Mouse (Mus musculus) adrenal gland, postnatal 10 days (tissue): Measurements from ENCODE around the gene Cadps2. TPM values are rescaled to one million over a fixed set of nuclear protein-coding genes. Genes with fewer than 3 reads are reported as not detected.

Source experiments
- DNase-seq: peaks from one replicate; pipeline ENCODE4 v3.0.0; 2021; ENCODE audit warnings: mixed read lengths
- total RNA-seq, 2 experiments: library from RNA; stranded (reverse); gene quantifications; 2 replicates each; pipeline ENCODE4 v1.2.3; 2021

Cadps2 gene
- total RNA-seq, 2 experiments from 2014 or later = 3.5 to 4.8 TPM

GRCm38 (mm10) chr6:23250288-23250955 is 588.8 kb downstream of the Cadps2 start:
- no peak for DNase-seq

- no peak for DNase-seq
These were observed 589.5 kb downstream of the Cadps2 start for GRCm38 (mm10) chr6:23249616-23250287.

GRCm38 (mm10) chr6:23249053-23249401 is 590.2 kb downstream of the Cadps2 start:
- no peak for DNase-seq

- no peak for DNase-seq
These were observed 590.7 kb downstream of the Cadps2 start, which contains the start of gene Fezf1 for GRCm38 (mm10) chr6:23248313-23249052. Fezf1 (minus strand) TSS chr6:23248362.

GRCm38 (mm10) chr6:23247512-23248312 is 591.5 kb downstream of the Cadps2 start:
- no peak for DNase-seq

GRCm38 (mm10) chr6:23246790-23247511 is 592.3 kb downstream of the Cadps2 start:
- no peak for DNase-seq

GRCm38 (mm10) chr6:23246061-23246789 is 593.0 kb downstream of the Cadps2 start:
- DNase-seq = no peak

- no peak for DNase-seq
These were observed 593.6 kb downstream of the Cadps2 start for GRCm38 (mm10) chr6:23245545-23246011.

GRCm38 (mm10) chr6:23245121-23245520 is 594.1 kb downstream of the Cadps2 start:
- DNase-seq = no peak

- DNase-seq = no peak
These were observed 595.1 kb downstream of the Cadps2 start for GRCm38 (mm10) chr6:23243821-23244760.

Other genes starting within 250 kb of the Cadps2 start
- gene Rnf133, start 189.1 kb downstream of the Cadps2 start, total RNA-seq = not detected
- gene Rnf148, start 184.3 kb downstream of the Cadps2 start, total RNA-seq = not detected
- not detected for gene Tas2r118, start 130.6 kb upstream of the Cadps2 start, total RNA-seq